Mouse (Mus musculus) midbrain, embryonic 14.5 days (tissue): ENCODE data around the gene Syngr2. TPM values are rescaled to one million over a fixed set of nuclear protein-coding genes. Genes with fewer than 3 reads are reported as not detected.
"Not testable (repeated sequence)": the region's sequence is repeated elsewhere in the genome, so short reads cannot be mapped to it uniquely, and the experiment has no call there.

Experiments used
- ATAC-seq: fragments of 200-750 bp; cut with Nextera tagmentation; 2 replicates; pipeline ENCODE4 v1.8.0; 2017; ENCODE audit warnings: moderate number of reproducible peaks, moderate library complexity; ENCODE audit not compliant: low FRiP score, low TSS enrichment
- DNase-seq: peaks from one replicate; pipeline ENCODE4 v3.0.0-alpha.2; 2015
- H3K27ac ChIP-seq: fragments of 300-500 bp; sonication (generic); replicated peaks from 2 replicates; pipeline ENCODE4 v1.5.1; 2014; ENCODE audit warnings: mild to moderate bottlenecking, low read depth, low read length, moderate library complexity
- H3K27me3 ChIP-seq: fragments of 300-500 bp; sonication (generic); 2 replicates; pipeline ENCODE4 v1.6.1; 2014; ENCODE audit warnings: low read length, control low read depth, mixed read lengths; ENCODE audit not compliant: control insufficient read depth, insufficient read depth
- H3K36me3 ChIP-seq: fragments of 300-500 bp; sonication (generic); 2 replicates; pipeline ENCODE4 v1.6.1; 2014; ENCODE audit warnings: low read length, control low read depth; ENCODE audit not compliant: control insufficient read depth, insufficient read depth
- H3K4me1 ChIP-seq: fragments of 300-500 bp; sonication (generic); 2 replicates; pipeline ENCODE4 v1.6.1; 2014; ENCODE audit warnings: mild to moderate bottlenecking, antibody characterized with exemption, low read length, control low read depth; ENCODE audit not compliant: control insufficient read depth, insufficient read depth
- H3K4me2 ChIP-seq: fragments of 300-500 bp; sonication (generic); 2 replicates; pipeline ENCODE4 v1.6.1; 2014; ENCODE audit warnings: mild to moderate bottlenecking, low read length, moderate library complexity
- H3K4me3 ChIP-seq: fragments of 300-500 bp; sonication (generic); replicated peaks from 2 replicates; pipeline ENCODE4 v1.5.1; 2014; ENCODE audit warnings: low read depth, low read length
- H3K9ac ChIP-seq: fragments of 300-500 bp; sonication (generic); replicated peaks from 2 replicates; pipeline ENCODE4 v1.6.1; 2014; ENCODE audit warnings: mild to moderate bottlenecking, low read length, moderate library complexity
- H3K9me3 ChIP-seq: fragments of 300-500 bp; sonication (generic); 2 replicates; pipeline ENCODE4 v1.6.1; 2016; ENCODE audit warnings: low read length, control low read depth, mixed read lengths; ENCODE audit not compliant: control insufficient read depth
- WGBS: fragments of 180-500 bp; shearing (Covaris S2); extraction: QIAGEN DNeasy Blood & Tissue Kit; methylation state at CpG from one replicate; pipeline ENCODE4 v1.1.7; 2014; 5-methylcytosine and 5-hydroxymethylcytosine counted together
- polyA plus RNA-seq: library from polyadenylated mRNA; unstranded; fragments of >200 nt; fragmentation: Nextera tagmentation; extraction: Ambion mirVana; gene quantifications from 2 replicates; pipeline ENCODE4 v1.2.1, GENCODE M21; 2014

Gene Syngr2
- polyA plus RNA-seq, 1 experiment from 2014 or later = 18.9 TPM

DNA sequence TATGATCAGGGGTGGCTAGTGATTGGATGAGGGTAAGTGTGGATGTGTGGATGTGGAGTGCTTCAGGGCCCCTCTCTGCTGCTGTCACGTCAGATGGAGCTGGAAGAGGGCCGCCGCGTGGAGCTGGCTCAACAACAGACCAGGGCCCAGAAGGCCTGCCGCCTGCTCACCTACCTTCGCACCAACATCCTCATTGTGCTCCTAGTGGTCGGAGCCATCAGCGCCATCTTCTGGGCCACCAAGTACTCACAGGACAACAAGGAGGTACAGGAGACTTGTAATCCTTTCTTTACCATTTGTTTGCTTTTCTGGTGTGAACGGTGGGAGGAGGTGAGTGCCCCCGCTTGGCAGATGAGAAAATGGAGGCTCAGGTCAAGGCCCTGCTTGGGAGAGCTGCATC lies 23.2 kb upstream of the Syngr2 start:
- Histone ChIP-seq H3K9me3 (no peaks in the 10 kb centered on the region), H3K4me3 (no peak overlapping the region), H3K4me2 (no peak overlapping the region), H3K4me1 (peaks cover 7% of the 10 kb centered on the region; the same call in 1 of the 2 replicates), H3K36me3 (no peaks in the 10 kb centered on the region), H3K27me3 (peaks cover 15% of the 10 kb centered on the region), H3K9ac (no peak overlapping the region), H3K27ac (no peak overlapping the region)
- WGBS = 6% methylated on average over 10 of the region's 10 CpGs
- DNase-seq (peak; percentile 72), ATAC-seq (no peak)

DNA sequence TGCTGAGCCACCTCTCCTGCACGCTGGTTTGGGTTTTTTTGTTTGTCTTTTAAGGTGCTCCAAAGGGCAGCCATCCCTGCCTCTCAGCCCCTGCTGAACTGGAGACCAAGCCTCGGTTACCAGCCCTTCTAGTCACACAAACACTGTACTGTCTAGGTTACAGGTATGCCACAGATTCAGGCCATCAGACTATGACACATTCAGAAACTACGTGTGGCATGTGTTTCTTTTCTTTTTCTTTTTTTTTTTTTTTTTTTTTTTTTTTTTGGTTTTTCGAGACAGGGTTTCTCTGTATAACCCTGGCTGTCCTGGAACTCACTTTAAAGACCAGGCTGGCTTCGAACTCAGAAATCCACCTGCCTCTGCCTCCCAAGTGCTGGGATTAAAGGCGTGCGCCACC lies 21.0 kb upstream of the Syngr2 start:
- not testable (repeated sequence) for H3K27me3 ChIP-seq, H3K9me3 ChIP-seq, H3K36me3 ChIP-seq, H3K4me3 ChIP-seq, H3K9ac ChIP-seq, H3K4me1 ChIP-seq, H3K27ac ChIP-seq, H3K4me2 ChIP-seq, ATAC-seq, DNase-seq
- WGBS = 81% methylated on average over 7 of the region's 7 CpGs

DNA sequence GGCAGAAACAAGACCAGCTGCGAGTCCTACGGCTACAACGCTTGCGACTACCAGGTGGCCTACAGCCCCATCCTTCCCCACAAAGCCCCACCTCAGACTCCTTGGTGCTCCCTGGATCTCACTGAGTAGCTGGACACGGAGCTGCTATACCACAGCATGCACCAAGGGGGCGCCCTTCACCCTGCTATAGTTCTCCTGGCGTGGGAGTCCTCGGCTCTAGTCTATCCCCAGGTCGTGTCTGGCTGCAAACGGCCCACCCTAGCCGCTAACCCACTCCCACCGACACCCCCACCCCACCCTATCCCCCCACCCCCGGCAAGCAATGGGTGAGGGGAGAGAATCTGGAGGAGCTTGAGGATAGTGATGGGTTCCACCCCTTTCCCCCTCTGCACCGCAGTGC lies 19.2 kb upstream of the Syngr2 start:
- ATAC-seq (no peak), DNase-seq (peak; percentile 71)
- Histone ChIP-seq H3K36me3 (no peaks in the 10 kb centered on the region), H3K4me2 (peak overlapping the region; percentile 15; the same call in 1 of the 2 replicates), H3K4me1 (0 out of 2 replicates have a peak, but pooled peaks cover 4% of the 10 kb centered on the region), H3K9ac (no peak overlapping the region), H3K27me3 (no peaks in the 10 kb centered on the region; the same call in 1 of the 2 replicates), H3K9me3 (no peaks in the 10 kb centered on the region), H3K4me3 (no peak overlapping the region), H3K27ac (no peak overlapping the region)
- 7% methylated on average over 14 of the region's 14 CpGs for WGBS

DNA sequence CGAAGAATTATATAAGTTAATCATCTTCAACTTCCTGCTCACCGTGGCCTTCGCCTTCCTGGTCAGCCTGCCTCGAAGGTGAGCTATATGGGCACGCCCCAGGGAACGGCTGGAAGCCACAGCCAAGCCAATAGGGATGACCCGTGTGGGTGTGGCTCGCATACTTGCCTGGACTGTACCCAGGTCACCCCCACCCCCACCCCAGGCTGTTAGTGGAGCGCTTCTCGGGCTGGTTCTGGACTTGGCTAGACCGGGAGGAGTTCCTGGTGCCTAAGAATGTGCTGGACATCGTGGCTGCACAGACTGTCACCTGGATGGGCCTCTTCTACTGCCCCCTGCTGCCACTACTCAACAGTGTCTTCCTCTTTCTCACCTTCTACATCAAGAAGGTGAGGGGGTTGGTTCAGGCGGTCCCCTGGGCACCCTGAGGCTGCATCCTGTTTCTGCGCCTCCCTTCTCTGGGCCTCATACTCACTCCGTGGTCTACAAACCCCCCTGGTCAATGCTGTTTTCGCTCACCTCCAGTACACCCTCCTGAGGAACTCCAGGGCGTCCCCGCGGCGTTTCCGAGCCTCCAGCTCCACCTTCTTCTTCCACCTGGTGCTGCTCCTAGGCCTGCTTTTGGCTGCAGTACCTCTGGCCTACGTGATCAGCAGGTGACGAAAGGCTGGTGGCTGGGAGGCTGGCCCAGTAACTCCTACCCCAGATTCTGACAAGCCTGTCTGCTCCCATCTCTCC lies 18.6 kb upstream of the Syngr2 start:
- Histone ChIP-seq H3K36me3 (no peaks in the 10 kb centered on the region), H3K4me2 (peak overlapping the region; percentile 15; the same call in 1 of the 2 replicates), H3K27ac (no peak overlapping the region), H3K4me1 (0 out of 2 replicates have a peak, but pooled peaks cover 4% of the 10 kb centered on the region), H3K9me3 (no peaks in the 10 kb centered on the region), H3K27me3 (no peaks in the 10 kb centered on the region; the same call in 1 of the 2 replicates), H3K4me3 (no peak overlapping the region), H3K9ac (no peak overlapping the region)
- ATAC-seq (no peak), DNase-seq (no peak)
- WGBS = 34% methylated on average over 23 of the region's 23 CpGs

DNA sequence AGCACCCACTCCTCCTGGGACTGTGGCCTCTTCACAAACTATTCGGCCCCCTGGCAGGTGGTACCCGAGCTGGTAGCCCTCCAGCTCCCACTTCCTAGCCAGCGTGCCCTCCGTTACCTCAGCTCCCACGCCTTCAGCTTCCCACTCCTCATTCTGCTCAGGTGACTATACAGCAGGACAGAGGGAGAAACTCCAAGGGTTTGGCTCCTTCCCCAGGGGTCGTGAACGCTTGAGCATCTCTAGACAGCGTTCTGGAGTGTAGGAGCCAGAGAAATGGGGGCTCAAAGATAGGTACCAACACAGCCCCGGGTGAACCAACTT lies 18.1 kb upstream of the Syngr2 start:
- DNase-seq = no peak
- 88% methylated on average over 9 of the region's 9 CpGs for WGBS
- H3K27ac ChIP-seq = no peak overlapping the region
- no peak overlapping the region for H3K9ac ChIP-seq
- no peak for ATAC-seq
- H3K27me3 ChIP-seq = no peaks in the 10 kb centered on the region; the same call in 1 of the 2 replicates
- H3K9me3 ChIP-seq = no peaks in the 10 kb centered on the region
- no peak overlapping the region for H3K4me2 ChIP-seq
- no peaks in the 10 kb centered on the region for H3K36me3 ChIP-seq
- H3K4me1 ChIP-seq = 0 out of 2 replicates have a peak, but pooled peaks cover 4% of the 10 kb centered on the region
- no peak overlapping the region for H3K4me3 ChIP-seq

DNA sequence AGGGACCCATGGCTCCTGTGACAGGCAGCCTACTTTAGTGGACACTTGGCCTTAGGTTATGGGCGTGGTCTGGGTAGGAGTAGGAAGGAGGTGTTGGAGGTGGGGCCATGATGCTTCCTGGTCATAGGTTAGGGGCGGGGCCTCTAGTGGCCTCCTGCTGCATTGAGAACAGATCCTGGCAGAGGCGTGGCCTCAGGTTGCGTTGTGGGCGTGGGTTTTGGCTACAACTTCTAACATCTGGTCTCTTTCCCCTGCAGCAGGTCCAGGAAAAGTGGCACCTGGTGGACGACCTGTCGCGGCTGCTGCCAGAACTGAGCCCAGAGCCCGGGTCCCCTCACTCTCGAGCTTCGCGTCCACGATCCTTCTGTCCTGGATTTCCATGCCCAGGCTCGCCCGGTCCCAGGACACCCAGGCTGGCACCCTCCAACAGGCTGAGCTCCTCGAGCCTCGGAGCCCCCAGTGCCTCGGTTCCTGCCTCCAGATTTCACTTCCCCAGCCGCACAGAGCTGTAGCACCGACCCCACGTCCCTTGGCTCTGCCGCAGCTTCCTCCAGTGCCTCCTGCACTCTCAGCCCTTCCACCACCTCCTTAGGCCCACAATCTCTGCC lies 17.1 kb upstream of the Syngr2 start:
- no peak overlapping the region for H3K4me3 ChIP-seq
- no peaks in the 10 kb centered on the region for H3K36me3 ChIP-seq
- 0 out of 2 replicates have a peak, but pooled peaks cover 4% of the 10 kb centered on the region for H3K4me1 ChIP-seq
- H3K27me3 ChIP-seq = no peaks in the 10 kb centered on the region; the same call in 1 of the 2 replicates
- no peak for ATAC-seq
- DNase-seq = no peak
- no peak overlapping the region for H3K9ac ChIP-seq
- H3K4me2 ChIP-seq = no peak overlapping the region
- H3K9me3 ChIP-seq = no peaks in the 10 kb centered on the region
- H3K27ac ChIP-seq = no peak overlapping the region
- WGBS = 14% methylated on average over 22 of the region's 22 CpGs

DNA sequence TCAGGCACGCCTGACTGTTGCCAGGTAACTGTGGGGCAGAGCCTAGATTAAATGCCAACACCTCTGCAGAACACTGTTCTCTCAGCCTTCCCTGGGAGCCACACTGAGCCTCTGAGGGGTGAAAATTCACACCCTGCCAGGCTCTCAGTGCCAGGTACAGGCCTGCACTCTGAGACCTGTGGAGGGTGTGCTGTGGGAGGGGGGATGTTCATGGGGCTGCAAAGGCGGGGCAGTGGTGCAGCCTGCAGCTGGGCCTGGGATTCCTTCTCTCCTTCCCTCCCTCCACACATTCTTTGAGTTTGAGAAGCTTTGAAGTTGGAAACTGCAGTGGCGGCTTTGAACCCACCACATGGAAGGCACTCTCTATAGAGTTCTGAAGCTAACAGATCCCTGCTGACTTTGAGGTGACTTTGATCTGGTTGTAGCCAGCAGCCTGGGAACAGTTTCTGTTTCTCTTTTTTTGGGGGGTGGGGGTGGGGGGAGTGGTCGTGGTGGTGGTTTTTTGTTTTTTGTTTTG lies 15.4 kb upstream of the Syngr2 start:
- no peak overlapping the region for H3K4me2 ChIP-seq
- H3K27ac ChIP-seq = no peak overlapping the region
- no peak overlapping the region for H3K9ac ChIP-seq
- 0 out of 2 replicates have a peak, but pooled peaks cover 4% of the 10 kb centered on the region for H3K4me1 ChIP-seq
- 57% methylated on average over 4 of the region's 4 CpGs for WGBS
- no peak overlapping the region for H3K4me3 ChIP-seq
- no peaks in the 10 kb centered on the region; the same call in 1 of the 2 replicates for H3K27me3 ChIP-seq
- no peaks in the 10 kb centered on the region for H3K9me3 ChIP-seq
- no peak for ATAC-seq
- no peak for DNase-seq
- H3K36me3 ChIP-seq = no peaks in the 10 kb centered on the region

DNA sequence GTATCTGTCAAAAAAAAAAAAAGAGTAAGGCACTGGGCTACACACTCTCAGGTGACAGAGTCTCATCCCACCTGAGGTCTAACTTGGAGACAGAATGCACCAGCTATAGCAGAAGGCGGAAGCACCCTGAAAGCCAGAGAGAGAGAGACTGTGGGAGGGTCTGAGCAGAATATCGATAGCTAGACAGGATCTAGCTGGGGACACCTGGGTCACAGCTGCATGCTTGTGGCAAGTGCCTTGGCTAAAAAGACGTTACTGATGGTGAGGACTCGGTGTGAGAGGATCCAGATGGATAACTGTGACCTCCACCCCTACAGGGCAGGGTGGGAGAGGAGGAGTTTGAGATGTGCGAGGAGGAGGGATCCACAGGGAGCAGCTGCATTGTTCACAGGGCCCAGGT lies 12.5 kb upstream of the Syngr2 start:
- H3K9me3 ChIP-seq = no peaks in the 10 kb centered on the region
- no peak overlapping the region for H3K4me2 ChIP-seq
- H3K4me1 ChIP-seq = no peaks in the 10 kb centered on the region
- no peak overlapping the region for H3K4me3 ChIP-seq
- H3K27me3 ChIP-seq = no peaks in the 10 kb centered on the region; the same call in 1 of the 2 replicates
- H3K36me3 ChIP-seq = no peaks in the 10 kb centered on the region
- no peak for ATAC-seq
- no peak overlapping the region for H3K27ac ChIP-seq
- no peak overlapping the region for H3K9ac ChIP-seq
- DNase-seq = no peak
- 51% methylated on average over 5 of the region's 5 CpGs for WGBS
